Mouse (Mus musculus): ENCODE data around the gene Sugct.

Gene Sugct

GRCm38 (mm10) chr13:17694911-17695699 is at the start of gene Sugct, which contains the start of gene Mplkip:
Gene Sugct (minus strand): TSS chr13:17695553.
Gene Mplkip (plus strand): TSS chr13:17695192.
- DNase-seq (ENCODE audit: low read depth, low spot score): peak; percentile 100

GRCm38 (mm10) chr13:17728798-17729197 is 33.4 kb upstream of the Sugct start:
- no peak for DNase-seq (ENCODE audit: low read depth, low spot score)

GRCm38 (mm10) chr13:17727922-17728321 is 32.6 kb upstream of the Sugct start:
- DNase-seq (ENCODE audit: low read depth, low spot score): no peak

- no peak for DNase-seq (ENCODE audit: low read depth, low spot score)
These were observed 22.0 kb upstream of the Sugct start for GRCm38 (mm10) chr13:17717357-17717756.

- DNase-seq (ENCODE audit: low read depth, low spot score): no peak
These were observed 13.5 kb upstream of the Sugct start for GRCm38 (mm10) chr13:17708784-17709311.

- DNase-seq (ENCODE audit: low read depth, low spot score): no peak
These were observed 10.0 kb upstream of the Sugct start for GRCm38 (mm10) chr13:17705188-17705826.

- DNase-seq (ENCODE audit: low read depth, low spot score): no peak
These were observed 7.0 kb upstream of the Sugct start for GRCm38 (mm10) chr13:17702311-17702710.

- no peak for DNase-seq (ENCODE audit: low read depth, low spot score)
These were observed 6.0 kb upstream of the Sugct start for GRCm38 (mm10) chr13:17701322-17701721.

GRCm38 (mm10) chr13:17700090-17700715 is 4.8 kb upstream of the Sugct start:
- no peak for DNase-seq (ENCODE audit: low read depth, low spot score)

GRCm38 (mm10) chr13:17695898-17696580 is 686 bp upstream of the Sugct start:
- peak; percentile 36 for DNase-seq (ENCODE audit: low read depth, low spot score)

GRCm38 (mm10) chr13:17694414-17694813 is 939 bp downstream of the Sugct start:
- peak; percentile 26 for DNase-seq (ENCODE audit: low read depth, low spot score)

- peak; percentile 3 for DNase-seq (ENCODE audit: low read depth, low spot score)
These were observed 1.5 kb downstream of the Sugct start for GRCm38 (mm10) chr13:17693816-17694215.

- DNase-seq (ENCODE audit: low read depth, low spot score): no peak
These were observed 3.9 kb downstream of the Sugct start for GRCm38 (mm10) chr13:17691436-17691835.

- no peak for DNase-seq (ENCODE audit: low read depth, low spot score)
These were observed 4.7 kb downstream of the Sugct start for GRCm38 (mm10) chr13:17690686-17691085.

- no peak for DNase-seq (ENCODE audit: low read depth, low spot score)
These were observed 5.9 kb downstream of the Sugct start for GRCm38 (mm10) chr13:17689461-17689860.

- no peak for DNase-seq (ENCODE audit: low read depth, low spot score)
These were observed 24.2 kb downstream of the Sugct start for GRCm38 (mm10) chr13:17671122-17671521.

GRCm38 (mm10) chr13:17667380-17667779 is 28.0 kb downstream of the Sugct start:
- no peak for DNase-seq (ENCODE audit: low read depth, low spot score)

- DNase-seq (ENCODE audit: low read depth, low spot score): no peak
These were observed 53.1 kb downstream of the Sugct start for GRCm38 (mm10) chr13:17642294-17642693.

- DNase-seq (ENCODE audit: low read depth, low spot score): no peak
These were observed 57.3 kb downstream of the Sugct start for GRCm38 (mm10) chr13:17638008-17638407.

- no peak for DNase-seq (ENCODE audit: low read depth, low spot score)
These were observed 68.2 kb downstream of the Sugct start for GRCm38 (mm10) chr13:17627108-17627507.

- no peak for DNase-seq (ENCODE audit: low read depth, low spot score)
These were observed 70.4 kb downstream of the Sugct start for GRCm38 (mm10) chr13:17624976-17625375.

GRCm38 (mm10) chr13:17606217-17606616 is 89.1 kb downstream of the Sugct start:
- DNase-seq (ENCODE audit: low read depth, low spot score): no peak
